Mouse (Mus musculus) E14TG2a.4 (cell line): ENCODE data around the gene Capn10.
A peak's percentile ranks its signal among the peaks of the same experiment; 100 is the strongest.

Experiments
- H3K27me3 ChIP-seq: 2 replicates; pipeline ENCODE4 v1.6.1; 2014; ENCODE audit warnings: low read length, control low read depth; ENCODE audit not compliant: insufficient read depth
- H3K36me3 ChIP-seq: 2 replicates; pipeline ENCODE4 v1.6.1; 2014; ENCODE audit warnings: low read length, control low read depth; ENCODE audit not compliant: insufficient read depth
- H3K4me1 ChIP-seq: replicated peaks from 2 replicates; pipeline ENCODE4 v1.6.1; 2014; ENCODE audit warnings: low read depth, low read length, control low read depth
- H3K4me3 ChIP-seq: replicated peaks from 2 replicates; pipeline ENCODE4 v1.5.1; 2014; ENCODE audit warnings: mild to moderate bottlenecking, low read length
- H3K9me3 ChIP-seq: 2 replicates; pipeline ENCODE4 v1.6.1; 2014; ENCODE audit warnings: low read length, control low read depth
- CTCF ChIP-seq: conservative IDR thresholded peaks from 2 replicates; pipeline ENCODE4 v1.5.1; 2014; ENCODE audit warnings: low read length
- NANOG ChIP-seq: IDR thresholded peaks from 2 replicates; pipeline ENCODE4 v1.6.1; 2014; ENCODE audit warnings: borderline replicate concordance, low read length, mixed read lengths
- POU5F1 ChIP-seq: IDR thresholded peaks from 2 replicates; pipeline ENCODE4 v1.6.1; 2014; ENCODE audit warnings: low read length, borderline replicate concordance

Capn10 gene

GRCm38 (mm10) chr1:92934182-92934827 is at the start of gene Capn10:
Capn10 (plus strand) TSS chr1:92934376.
- peaks cover 27% of the 10 kb centered on the region for H3K4me1 ChIP-seq
- H3K9me3 ChIP-seq = no peaks in the 10 kb centered on the region
- peaks cover 24% of the 10 kb centered on the region for H3K36me3 ChIP-seq
- H3K4me3 ChIP-seq = peak within 1 kb of the TSS; percentile 91
- TF ChIP-seq NANOG = no peak
- no peak for TF ChIP-seq POU5F1
- no peak for TF ChIP-seq CTCF
- peaks cover 35% of the 10 kb centered on the region for H3K27me3 ChIP-seq

- Histone ChIP-seq H3K27me3 (peaks cover 45% of the 10 kb centered on the region), H3K9me3 (peaks cover 2% of the 10 kb centered on the region; the same call in 1 of the 2 replicates), H3K4me3 (no peak overlapping the region), H3K4me1 (peaks cover 14% of the 10 kb centered on the region), H3K36me3 (no peaks in the 10 kb centered on the region)
- TF ChIP-seq NANOG (no peak; the same call in 1 of the 2 replicates), CTCF (no peak), POU5F1 (no peak)
Observed at GRCm38 (mm10) chr1:92888901-92889655, 45.1 kb upstream of the Capn10 start.

DNA sequence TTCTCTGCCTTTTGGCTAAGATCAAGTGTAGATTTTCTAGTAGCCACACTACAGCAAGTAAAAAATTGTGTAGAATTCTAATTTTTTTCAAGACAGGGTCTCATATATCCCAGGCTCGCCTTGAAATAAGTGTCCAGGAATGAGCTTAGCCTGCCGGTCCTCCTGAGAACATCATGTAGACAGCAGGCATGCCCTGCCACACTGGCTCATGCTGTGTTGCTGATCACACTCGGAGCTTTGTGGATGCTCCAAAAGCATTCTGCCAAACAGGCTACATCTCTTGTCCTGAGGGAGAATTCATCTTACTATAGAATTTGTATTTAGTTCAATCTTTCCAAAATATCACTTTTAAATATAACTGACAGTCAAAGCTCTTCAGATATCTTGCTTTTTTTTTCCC is 41.4 kb upstream of the Capn10 start:
- Histone ChIP-seq H3K27me3 (peaks cover 31% of the 10 kb centered on the region), H3K4me1 (peaks cover 14% of the 10 kb centered on the region), H3K9me3 (peaks cover 2% of the 10 kb centered on the region; the same call in 1 of the 2 replicates), H3K36me3 (no peaks in the 10 kb centered on the region), H3K4me3 (no peak overlapping the region)
- TF ChIP-seq POU5F1 (no peak), CTCF (no peak), NANOG (no peak)

GRCm38 (mm10) chr1:92893896-92894295 is 40.3 kb upstream of the Capn10 start:
- Histone ChIP-seq H3K4me1 (peaks cover 10% of the 10 kb centered on the region), H3K27me3 (peaks cover 23% of the 10 kb centered on the region), H3K4me3 (no peak overlapping the region), H3K36me3 (no peaks in the 10 kb centered on the region), H3K9me3 (peaks cover 2% of the 10 kb centered on the region; the same call in 1 of the 2 replicates)
- TF ChIP-seq POU5F1 (no peak), NANOG (no peak)

- Histone ChIP-seq H3K36me3 (no peaks in the 10 kb centered on the region), H3K4me3 (no peak overlapping the region), H3K9me3 (no peaks in the 10 kb centered on the region), H3K27me3 (peaks cover 25% of the 10 kb centered on the region), H3K4me1 (peaks cover 7% of the 10 kb centered on the region)
- TF ChIP-seq CTCF (peak; percentile 93), NANOG (no peak)
Observed at GRCm38 (mm10) chr1:92895089-92895488, 39.1 kb upstream of the Capn10 start.

DNA sequence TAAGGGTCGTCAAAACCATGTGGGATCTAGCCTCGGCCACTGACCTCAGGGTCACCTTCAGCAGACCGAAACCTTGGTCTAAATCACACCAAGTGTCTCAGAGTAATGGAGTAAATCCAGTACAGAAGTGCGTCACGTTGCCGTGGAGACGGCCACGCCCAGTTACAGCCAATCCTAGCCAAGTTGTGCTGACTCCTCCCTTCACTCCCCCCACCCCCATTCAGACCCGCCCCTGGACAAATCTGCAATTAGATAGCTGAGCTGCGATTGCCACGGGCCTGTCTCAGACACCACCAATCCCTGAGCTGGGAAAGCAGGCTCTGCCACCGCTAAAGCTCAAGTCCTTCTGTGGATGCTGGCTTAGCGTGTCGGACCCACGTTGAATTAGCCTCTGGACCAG is 31.4 kb upstream of the Capn10 start, which contains the start of gene Ankmy1:
Ankmy1 (minus strand) TSS at position 121 of the 400 bp plus-strand sequence.
- peak within 1 kb of the TSS; percentile 63 for H3K4me3 ChIP-seq
- H3K4me1 ChIP-seq = peaks cover 32% of the 10 kb centered on the region
- TF ChIP-seq NANOG = no peak
- TF ChIP-seq POU5F1 = no peak
- TF ChIP-seq CTCF = no peak
- H3K36me3 ChIP-seq = peaks cover 8% of the 10 kb centered on the region
- no peaks in the 10 kb centered on the region for H3K9me3 ChIP-seq
- peaks cover 32% of the 10 kb centered on the region for H3K27me3 ChIP-seq

DNA sequence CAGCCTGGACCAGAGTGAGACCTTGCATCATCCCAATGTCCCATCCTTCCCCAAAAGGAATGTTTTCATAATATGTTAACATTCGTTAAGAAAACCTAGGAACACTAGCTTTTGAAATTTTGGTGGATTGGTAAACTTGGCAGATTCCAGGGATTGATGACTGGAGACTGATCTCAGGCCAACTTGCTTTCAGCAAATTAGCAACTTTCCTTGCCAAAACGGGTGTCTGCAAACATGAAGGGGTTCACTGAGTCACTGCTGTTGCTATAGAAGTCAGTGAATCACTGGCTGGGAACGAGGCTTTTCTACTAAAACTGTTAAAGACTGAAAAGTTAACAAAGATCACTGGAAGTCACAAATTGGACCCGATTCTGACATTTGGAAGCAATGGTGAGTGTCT is 30.5 kb upstream of the Capn10 start:
- Histone ChIP-seq H3K27me3 (peaks cover 32% of the 10 kb centered on the region), H3K9me3 (no peaks in the 10 kb centered on the region), H3K4me1 (peaks cover 39% of the 10 kb centered on the region), H3K36me3 (peaks cover 8% of the 10 kb centered on the region), H3K4me3 (no peak overlapping the region)
- no peak for TF ChIP-seq NANOG
- no peak for TF ChIP-seq CTCF
- TF ChIP-seq POU5F1 = no peak

GRCm38 (mm10) chr1:92905703-92906310 is 28.4 kb upstream of the Capn10 start:
- Histone ChIP-seq H3K4me1 (peaks cover 45% of the 10 kb centered on the region), H3K4me3 (no peak overlapping the region), H3K9me3 (no peaks in the 10 kb centered on the region), H3K27me3 (peaks cover 33% of the 10 kb centered on the region), H3K36me3 (peaks cover 8% of the 10 kb centered on the region)
- TF ChIP-seq POU5F1 (no peak), NANOG (no peak), CTCF (no peak)
